Mouse (Mus musculus): Measurements from ENCODE around the gene Pink1.

DNA sequence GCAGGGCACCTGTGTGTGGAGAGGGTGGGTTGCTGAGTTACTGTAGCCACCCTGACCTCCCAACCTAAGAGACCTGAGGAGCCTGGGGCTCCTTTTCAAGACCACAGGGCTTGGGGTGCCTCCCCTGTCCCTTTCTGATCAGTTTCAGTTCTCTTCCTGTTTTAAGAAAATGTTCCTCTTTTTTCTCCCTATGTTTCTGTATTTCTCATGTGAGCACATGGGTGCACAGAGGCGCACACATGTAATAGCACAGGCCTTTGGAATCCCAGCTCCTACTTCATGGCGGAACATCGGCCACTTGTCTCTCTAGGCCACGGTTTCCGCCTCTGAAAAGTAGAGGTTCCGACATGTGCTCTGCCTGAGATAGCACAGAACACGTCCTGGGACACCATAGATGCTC is 37.4 kb downstream of the Pink1 start:
- TF ChIP-seq GATA2 (IDR thresholded peaks at IDR 0.05; ENCODE audit: borderline replicate concordance, low read depth, low read length) (no peak), CTCF (IDR thresholded peaks at IDR 0.05; ENCODE audit: low read depth, low read length) (no peak), POLR2AphosphoS5 (IDR thresholded peaks at IDR 0.05; ENCODE audit: insufficient replicate concordance, low read depth, low read length) (no peak)

All from G1E (cell line).